In genomic region chr7:57703580-57703979, GRCm38 (mm10) we compare ENCODE assay signal across 8 mouse cellular contexts.
DNase-seq lines count a peak whose midpoint lies in the region; ATAC-seq lines count a peak whose summit lies in the region.

No protein-coding gene starts in this region.

- DNase-seq in heart, adult 18-20 months, result peak; percentile 63 to 72
- no peak for DNase-seq in heart, embryonic 10.5 days (ENCODE audit: low spot score)
- peak; percentile 75 for DNase-seq in NIH3T3 (ENCODE audit: low read depth)
- DNase-seq in cerebellum, adult 8-10 months, result peak; percentile 38
- DNase-seq in heart, postnatal 25 days (ENCODE audit: low spot score), result peak; percentile 2
- no peak for DNase-seq in retina, embryonic 14.5 days (ENCODE audit: low spot score)

- no peaks in the 10 kb centered on the region for H3K4me1 ChIP-seq in heart, embryonic 10.5 days
- H3K4me1 ChIP-seq in neural tube, embryonic 15.5 days, result peaks cover 18% of the 10 kb centered on the region

- H3K36me3 ChIP-seq in heart, embryonic 10.5 days, result no peaks in the 10 kb centered on the region
- no peaks in the 10 kb centered on the region for H3K36me3 ChIP-seq in neural tube, embryonic 15.5 days

- no peak overlapping the region for H3K9ac ChIP-seq in neural tube, embryonic 15.5 days (replicated peaks)

- no peak overlapping the region for H3K4me3 ChIP-seq in heart, embryonic 10.5 days
- H3K4me3 ChIP-seq in neural tube, embryonic 15.5 days (replicated peaks), result no peak overlapping the region

- no peaks in the 10 kb centered on the region for H3K27me3 ChIP-seq in heart, embryonic 10.5 days (ENCODE audit: insufficient read depth, poor library complexity, severe bottlenecking)
- H3K27me3 ChIP-seq in neural tube, embryonic 15.5 days (replicated peaks), result no peaks in the 10 kb centered on the region

- 65% methylated on average over 1 of the region's 1 CpGs for WGBS in heart, embryonic 10.5 days
- WGBS in neural tube, embryonic 15.5 days, result 65% methylated on average over 1 of the region's 1 CpGs

- no peak for ATAC-seq in megakaryocyte-erythroid progenitor cell, adult 5-6 weeks (replicated peaks; ENCODE audit: low FRiP score, low TSS enrichment, poor library complexity, severe bottlenecking)
- ATAC-seq in neural tube, embryonic 15.5 days (ENCODE audit: low FRiP score), result no peak

- no peak overlapping the region for H3K27ac ChIP-seq in heart, embryonic 10.5 days
- no peak overlapping the region; the same call in 1 of the 2 replicates for H3K27ac ChIP-seq in neural tube, embryonic 15.5 days (replicated peaks)

- H3K4me2 ChIP-seq in neural tube, embryonic 15.5 days, result no peak overlapping the region

- intact Hi-C loops in heart, postnatal 25 days (cut with DNase I), result no loop called here

- no peaks in the 10 kb centered on the region for H3K9me3 ChIP-seq in heart, embryonic 10.5 days
- H3K9me3 ChIP-seq in neural tube, embryonic 15.5 days (replicated peaks), result no peaks in the 10 kb centered on the region

Comparison
In these comparisons a context has a peak if more than half of its experiments do, and no peak if none do; other contexts are left out.
1. DNase-seq: peak in heart, adult 18-20 months (2 of 2), NIH3T3 (single experiment), cerebellum, adult 8-10 months (single experiment) and heart, postnatal 25 days (single experiment); none in heart, embryonic 10.5 days (single experiment) and retina, embryonic 14.5 days (single experiment).